In the genomic region with DNA sequence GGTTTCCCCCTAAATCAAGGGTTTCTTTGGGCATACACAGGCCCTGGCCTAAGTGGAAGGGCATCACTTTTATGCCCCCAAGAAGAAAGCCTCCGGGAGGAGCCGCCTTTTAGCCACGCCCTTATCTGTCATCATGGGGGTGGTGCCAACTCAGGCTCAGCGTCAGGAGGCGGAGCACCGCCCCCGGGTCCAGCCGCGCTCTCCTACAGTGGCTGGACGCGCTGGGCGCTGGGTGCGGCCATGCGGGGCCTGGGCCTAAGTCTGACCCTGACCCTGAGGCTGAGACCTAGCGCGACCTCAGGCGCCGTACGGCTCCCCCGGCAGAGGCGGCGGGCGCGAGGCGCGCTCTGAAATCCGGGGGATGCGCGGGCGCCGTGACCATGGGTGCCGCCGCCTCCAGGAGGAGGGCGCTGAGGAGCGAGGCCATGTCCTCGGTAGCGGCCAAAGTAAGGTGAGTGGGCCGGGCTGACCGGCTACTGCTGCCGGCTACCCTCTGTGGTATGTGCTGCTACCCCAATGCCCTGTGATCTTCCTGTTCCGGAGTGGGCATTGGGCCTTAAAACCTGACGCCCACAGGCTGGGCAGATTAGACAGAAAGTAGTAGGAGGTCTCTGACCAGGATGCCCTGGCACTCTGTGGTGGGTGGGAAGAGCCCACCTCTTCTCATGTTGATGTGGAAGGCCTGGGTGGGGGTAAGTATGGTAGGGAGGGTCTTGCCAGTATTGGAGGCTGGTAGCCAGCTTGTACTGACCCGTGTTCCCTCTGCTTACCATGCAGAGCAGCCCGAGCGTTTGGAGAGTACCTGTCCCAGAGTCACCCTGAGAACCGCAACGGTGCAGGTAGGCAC, we compare ENCODE assay signal across 7 mouse cellular contexts. TPM values are rescaled to one million over a fixed set of nuclear protein-coding genes. Genes with fewer than 3 reads are reported as not detected.
DNase-seq lines count a peak whose midpoint lies in the region; ATAC-seq and TF ChIP-seq lines count a peak whose summit lies in the region.

Gene Nsmf (plus strand): TSS at position 135 of the 847 bp plus-strand sequence.

- TF ChIP-seq CTCF in kidney, adult 2 months (conservative IDR thresholded peaks at IDR 0.05; ENCODE audit: insufficient read depth, insufficient read length, low read depth, low read length), result no peak
- TF ChIP-seq CTCF in spleen, adult 2 months (IDR thresholded peaks at IDR 0.05; ENCODE audit: extremely low read depth, insufficient read depth, insufficient read length, insufficient replicate concordance), result no peak

- WGBS in embryonic facial prominence, embryonic 12.5 days, result 6% methylated on average over 47 of the region's 47 CpGs
- 2% methylated on average over 47 of the region's 47 CpGs for WGBS in kidney, adult 2 months
- 5% methylated on average over 47 of the region's 47 CpGs for WGBS in limb, embryonic 12.5 days
- WGBS in midbrain, embryonic 15.5 days, result 4% methylated on average over 47 of the region's 47 CpGs
- 4% methylated on average over 45 of the region's 47 CpGs for WGBS in spleen, adult 2 months

- peaks cover 9% of the 10 kb centered on the region for H3K4me1 ChIP-seq in embryonic facial prominence, embryonic 12.5 days
- H3K4me1 ChIP-seq in kidney, adult 2 months (ENCODE audit: control insufficient read depth, insufficient read depth, low read length), result 0 out of 2 replicates have a peak, but pooled peaks cover 4% of the 10 kb centered on the region
- H3K4me1 ChIP-seq in limb, embryonic 12.5 days (replicated peaks), result peaks cover 11% of the 10 kb centered on the region
- H3K4me1 ChIP-seq in midbrain, embryonic 15.5 days, result peaks cover 22% of the 10 kb centered on the region
- peaks cover 5% of the 10 kb centered on the region; the same call in 1 of the 2 replicates for H3K4me1 ChIP-seq in spleen, adult 2 months (ENCODE audit: control insufficient read depth, insufficient read depth, insufficient read length)

- peak within 1 kb of the TSS; percentile 89 for H3K9ac ChIP-seq in embryonic facial prominence, embryonic 12.5 days
- peak within 1 kb of the TSS; percentile 77 for H3K9ac ChIP-seq in limb, embryonic 12.5 days (replicated peaks)
- H3K9ac ChIP-seq in midbrain, embryonic 15.5 days, result peak within 1 kb of the TSS; percentile 89

- H3K9me3 ChIP-seq in embryonic facial prominence, embryonic 12.5 days, result no peaks in the 10 kb centered on the region
- no peaks in the 10 kb centered on the region for H3K9me3 ChIP-seq in limb, embryonic 12.5 days
- H3K9me3 ChIP-seq in midbrain, embryonic 15.5 days, result no peaks in the 10 kb centered on the region

- no peak within 1 kb of the TSS for H3K27ac ChIP-seq in embryonic facial prominence, embryonic 12.5 days
- H3K27ac ChIP-seq in kidney, adult 2 months (ENCODE audit: insufficient read depth, low read depth, low read length), result 0 out of 2 replicates have a peak within 1 kb of the TSS, but pooled peaks have one; percentile 13
- H3K27ac ChIP-seq in limb, embryonic 12.5 days, result no peak within 1 kb of the TSS
- H3K27ac ChIP-seq in midbrain, embryonic 15.5 days, result peak within 1 kb of the TSS; percentile 72
- peak within 1 kb of the TSS; percentile 15; the same call in 1 of the 2 replicates for H3K27ac ChIP-seq in spleen, adult 2 months (ENCODE audit: insufficient read depth, low read length)

- peak; percentile 70 for ATAC-seq in embryonic facial prominence, embryonic 12.5 days (ENCODE audit: insufficient number of reproducible peaks, insufficient read depth, low FRiP score, low TSS enrichment)
- peak; percentile 79 for ATAC-seq in limb, embryonic 12.5 days (ENCODE audit: insufficient number of reproducible peaks, insufficient read depth, low FRiP score, low TSS enrichment, low read depth)
- ATAC-seq in midbrain, embryonic 15.5 days (replicated peaks), result peak; percentile 91

- no peaks in the 10 kb centered on the region for H3K27me3 ChIP-seq in embryonic facial prominence, embryonic 12.5 days
- H3K27me3 ChIP-seq in kidney, adult 2 months (replicated peaks; ENCODE audit: control insufficient read depth, insufficient read depth, low read length), result no peaks in the 10 kb centered on the region
- no peaks in the 10 kb centered on the region for H3K27me3 ChIP-seq in limb, embryonic 12.5 days
- no peaks in the 10 kb centered on the region for H3K27me3 ChIP-seq in midbrain, embryonic 15.5 days (replicated peaks)
- H3K27me3 ChIP-seq in spleen, adult 2 months (ENCODE audit: control insufficient read depth, insufficient read depth, low read length), result no peaks in the 10 kb centered on the region

- peak within 1 kb of the TSS; percentile 78 for H3K4me3 ChIP-seq in embryonic facial prominence, embryonic 12.5 days
- peak within 1 kb of the TSS; percentile 72 for H3K4me3 ChIP-seq in kidney, adult 2 months (ENCODE audit: insufficient read depth, low read depth, low read length)
- H3K4me3 ChIP-seq in limb, embryonic 12.5 days (replicated peaks), result peak within 1 kb of the TSS; percentile 87
- H3K4me3 ChIP-seq in midbrain, embryonic 15.5 days, result peak within 1 kb of the TSS; percentile 83
- peak within 1 kb of the TSS; percentile 72 for H3K4me3 ChIP-seq in spleen, adult 2 months (ENCODE audit: extremely low read depth, insufficient read depth, insufficient read length)

- peak within 1 kb of the TSS; percentile 85 for H3K4me2 ChIP-seq in embryonic facial prominence, embryonic 12.5 days (replicated peaks)
- H3K4me2 ChIP-seq in limb, embryonic 12.5 days, result peak within 1 kb of the TSS; percentile 86
- peak within 1 kb of the TSS; percentile 88 for H3K4me2 ChIP-seq in midbrain, embryonic 15.5 days

- DNase-seq in adrenal gland, postnatal 25 days, result peak; percentile 87
- DNase-seq in heart, adult 18-20 months, result peak; percentile 91 to 93
- peak; percentile 92 for DNase-seq in kidney, adult 2 months
- peak; percentile 48 to 70 for DNase-seq in spleen, adult 2 months (ENCODE audit: low read depth in 1 of 2, low spot score in 2 of 2)

- peaks cover 14% of the 10 kb centered on the region for H3K36me3 ChIP-seq in embryonic facial prominence, embryonic 12.5 days
- H3K36me3 ChIP-seq in kidney, adult 2 months (ENCODE audit: control insufficient read depth, insufficient read depth, low read length), result no peaks in the 10 kb centered on the region
- peaks cover 35% of the 10 kb centered on the region for H3K36me3 ChIP-seq in limb, embryonic 12.5 days
- 0 out of 2 replicates have a peak, but pooled peaks cover 6% of the 10 kb centered on the region for H3K36me3 ChIP-seq in midbrain, embryonic 15.5 days (replicated peaks)
- H3K36me3 ChIP-seq in spleen, adult 2 months (ENCODE audit: control insufficient read depth, insufficient read depth, low read length), result peaks cover 17% of the 10 kb centered on the region

- TF ChIP-seq POLR2A in kidney, adult 2 months (IDR thresholded peaks at IDR 0.05; ENCODE audit: low read depth, low read length), result peak; percentile 36
- peak; percentile 4; the same call in 1 of the 2 replicates for TF ChIP-seq POLR2A in spleen, adult 2 months (IDR thresholded peaks at IDR 0.05; ENCODE audit: low read depth, low read length)

RNA-seq across cellular contexts. Expression of gene Nsmf, which starts in this region (rescaled TPM):
- 49.8 and 51.3 TPM in 2 replicates for total RNA-seq in adrenal gland, postnatal 25 days (2021)
- polyA plus RNA-seq in embryonic facial prominence, embryonic 12.5 days (2016; fragmentation: Nextera tagmentation; extraction: Ambion mirVana), result 99.1 and 103 TPM in 2 replicates
- 10 to 100 TPM; 11.2 to 13.6 TPM for total RNA-seq in heart, adult 18-20 months (2021)
- polyA plus RNA-seq in kidney, adult 2 months (2012; rRNA removed), result 77.8 and 110 TPM in 2 replicates
- 77.8 and 90.6 TPM in 2 replicates for polyA plus RNA-seq in limb, embryonic 12.5 days (2016; fragmentation: Nextera tagmentation; extraction: Ambion mirVana)
- 180 and 188 TPM in 2 replicates for polyA plus RNA-seq in midbrain, embryonic 15.5 days (2015; fragmentation: Nextera tagmentation; extraction: Ambion mirVana)
- polyA plus RNA-seq in spleen, adult 2 months (2012; rRNA removed), result 43.0 and 81.9 TPM in 2 replicates

Comparison
In these comparisons a context has a peak if more than half of its experiments do, and no peak if none do; other contexts are left out.
1. H3K27ac ChIP-seq: peak in kidney, adult 2 months (single experiment), midbrain, embryonic 15.5 days (single experiment) and spleen, adult 2 months (single experiment); none in embryonic facial prominence, embryonic 12.5 days (single experiment) and limb, embryonic 12.5 days (single experiment).
2. Peak in every context shown above with its lines, with median percentiles within 50 percentile points of each other: DNase-seq, ATAC-seq, H3K4me2 ChIP-seq, H3K4me3 ChIP-seq and H3K9ac ChIP-seq.